Mouse (Mus musculus) Patski (cell line): Measurements from ENCODE around the gene Tmem145. TPM values are rescaled to one million over a fixed set of nuclear protein-coding genes. Genes with fewer than 3 reads are reported as not detected.
A peak's percentile ranks its signal among the peaks of the same experiment; 100 is the strongest.

ENCODE experiments used
- ATAC-seq: fragments of 100-300 bp; one replicate; pipeline ENCODE4 v1.8.0; 2021
- CTCF ChIA-PET: fragments of 350-600 bp; sonication (Branson Sonifier 250); formaldehyde crosslinking; loops from one replicate; lab custom pipeline; 2022; ENCODE audit warnings: inconsistent platforms; lab: Charles Lee
- POLR2A ChIA-PET: fragments of 350-600 bp; sonication (Branson Sonifier 250); formaldehyde crosslinking; loops from one replicate; lab custom pipeline; 2022; ENCODE audit warnings: antibody characterized with exemption, inconsistent platforms; lab: Charles Lee
- DNase-seq: peaks from one replicate; pipeline ENCODE4 v3.0.0-alpha.2; 2011; ENCODE audit warnings: low read depth, low spot score
- H3K27me3 ChIP-seq: fragments of 371-371 bp; one replicate; pipeline ENCODE4 v1.5.1; 2021
- CTCF ChIP-seq: fragments of 100-300 bp; IDR thresholded peaks from one replicate; pipeline ENCODE4 v1.5.1; 2021
- in situ Hi-C: fragments of 300-500 bp; cut with MboI; formaldehyde crosslinking; loops from 3 replicates; pipeline ENCODE4 v1.11.1; 2018; ENCODE audit warnings: low pct_unique_long_range_greater_than_20kb, mixed read lengths
- polyA plus RNA-seq: library from polyadenylated mRNA; unstranded; gene quantifications from one replicate; pipeline ENCODE4 v1.2.3, GENCODE M21; 2021

The Tmem145 gene
- polyA plus RNA-seq, 1 experiment from 2014 or later = 1.7 TPM

- no peak for TF ChIP-seq CTCF
- ATAC-seq (peak; percentile 59), DNase-seq (no peak)
- H3K27me3 ChIP-seq = no peaks in the 10 kb centered on the region
- POLR2A ChIA-PET = no interaction called here
- in situ Hi-C loops = no loop called here
- CTCF ChIA-PET = no interaction called here
Measured at GRCm38 (mm10) chr7:25281734-25282601, 23.9 kb upstream of the Tmem145 start.

DNA sequence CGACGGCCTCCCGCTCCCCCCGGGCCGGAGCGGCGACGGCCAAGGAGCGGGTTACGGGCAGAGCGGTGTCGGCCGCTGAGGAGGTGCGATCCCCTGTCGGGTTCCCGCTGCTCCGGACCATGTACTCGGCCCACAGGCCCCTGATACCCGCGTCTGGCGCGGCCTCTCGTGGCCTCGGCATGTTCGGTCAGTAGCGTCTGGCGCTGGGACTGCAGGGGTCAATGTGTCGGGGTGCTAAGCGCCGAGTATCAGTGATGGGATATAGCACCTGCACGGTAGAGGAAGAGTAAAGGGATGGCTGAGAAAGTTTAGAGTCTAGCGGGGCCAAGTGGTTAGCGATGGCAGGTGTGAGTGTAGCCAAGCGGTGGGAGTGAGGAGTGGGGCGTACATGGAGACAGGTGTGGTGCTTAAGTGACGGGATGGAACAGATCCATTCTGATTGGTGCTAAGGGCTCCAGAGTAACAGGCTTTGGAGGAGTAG lies 23.1 kb upstream of the Tmem145 start:
- in situ Hi-C loops = no loop called here
- ATAC-seq (no peak), DNase-seq (no peak)
- POLR2A ChIA-PET = interaction anchor here (0.9 to 2.6 kb wide), 2 partner anchors 10 to 15 kb away, joined by 3 to 10 read pairs; partner anchors contain the start of gene Pafah1b3
- H3K27me3 ChIP-seq = no peaks in the 10 kb centered on the region
- CTCF ChIA-PET = no interaction called here
- TF ChIP-seq CTCF = no peak

DNA sequence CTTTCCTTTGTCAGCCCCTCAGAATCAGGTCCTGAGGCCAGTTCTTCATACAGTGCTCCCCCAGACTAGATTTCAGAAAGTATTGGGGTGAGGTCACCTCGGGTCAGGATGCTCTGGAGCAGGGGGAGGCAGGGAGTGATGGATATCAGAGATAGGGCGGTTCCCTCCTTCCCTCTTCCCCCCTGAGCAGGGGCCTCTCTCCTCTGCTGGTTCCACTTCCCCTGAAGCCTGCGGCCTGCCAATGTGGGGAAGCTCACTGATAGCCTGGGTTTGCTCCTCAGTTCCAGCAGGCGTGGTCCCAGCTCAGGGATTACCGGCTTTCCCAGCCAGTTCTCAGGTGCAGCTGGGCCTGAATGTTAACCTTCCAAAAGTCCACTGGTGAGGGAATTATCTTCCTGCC lies 22.3 kb upstream of the Tmem145 start:
- H3K27me3 ChIP-seq = no peaks in the 10 kb centered on the region
- DNase-seq = no peak
- in situ Hi-C loops = no loop called here
- no peak for TF ChIP-seq CTCF
- ChIA-PET CTCF (interaction anchor here (1.2 to 1.5 kb wide), 2 partner anchors 9 to 14 kb away, joined by 3 to 4 read pairs; partner anchors contain the start of gene Pafah1b3), POLR2A (interaction anchor here (0.6 to 2.6 kb wide), 4 partner anchors 9 to 47 kb away, joined by 3 to 10 read pairs (median 4); partner anchors contain the start of gene Pafah1b3)
- ATAC-seq = no peak

DNA sequence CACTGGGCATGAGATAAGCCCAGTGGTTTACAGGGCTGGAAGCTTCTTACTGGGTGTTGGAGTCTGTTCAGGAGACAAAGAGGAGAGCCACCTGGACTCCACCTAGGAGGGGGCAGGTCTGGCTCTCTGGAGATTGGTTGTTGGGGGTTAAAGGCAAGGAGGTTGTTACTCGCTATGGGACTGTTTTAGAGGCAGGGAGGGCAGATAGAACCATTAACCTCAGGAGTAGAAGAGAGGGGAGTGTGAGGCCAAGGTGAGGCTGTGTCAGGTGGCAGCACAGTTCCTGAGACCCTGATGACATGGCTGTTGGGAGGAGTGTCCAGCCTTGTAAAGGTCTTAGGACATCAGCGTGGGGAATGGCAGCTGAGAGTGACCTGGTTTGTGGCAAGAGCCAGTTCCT lies 21.7 kb upstream of the Tmem145 start:
- ATAC-seq = no peak
- in situ Hi-C loops = no loop called here
- no peak for TF ChIP-seq CTCF
- POLR2A ChIA-PET = interaction anchor here (0.6 to 2.6 kb wide), 3 partner anchors 8 to 47 kb away, joined by 3 to 10 read pairs (median 6); no protein-coding TSS in a partner anchor
- H3K27me3 ChIP-seq = no peaks in the 10 kb centered on the region
- DNase-seq = no peak
- CTCF ChIA-PET = interaction anchor here (1.2 to 1.5 kb wide), 2 partner anchors 8 to 14 kb away, joined by 3 to 4 read pairs; partner anchors contain the start of gene Pafah1b3

DNA sequence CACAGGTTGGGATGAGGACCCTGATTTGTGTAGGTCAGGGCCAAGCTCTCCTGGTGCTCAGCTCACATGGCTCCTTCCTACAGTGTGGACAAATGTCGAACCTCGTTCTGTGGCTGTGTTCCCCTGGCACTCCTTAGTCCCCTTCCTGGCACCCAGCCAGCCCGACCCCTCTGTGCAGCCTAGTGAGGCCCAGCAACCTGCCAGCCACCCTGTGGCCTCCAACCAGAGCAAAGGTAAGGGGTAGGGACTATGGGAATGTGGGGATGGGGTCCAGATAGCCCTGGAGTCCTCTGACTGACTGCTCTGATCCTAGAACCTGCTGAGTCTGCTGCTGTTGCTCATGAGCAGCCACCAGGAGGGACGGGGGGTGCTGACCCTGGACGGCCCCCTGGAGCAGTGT lies 21.1 kb upstream of the Tmem145 start:
- ATAC-seq (no peak), DNase-seq (no peak)
- CTCF ChIA-PET = interaction anchor here (1.5 kb wide), 1 partner anchor 13 kb away, joined by 4 read pairs; the partner anchor contains the start of gene Pafah1b3
- no peak for TF ChIP-seq CTCF
- POLR2A ChIA-PET = interaction anchor here (2.6 kb wide), 1 partner anchor 8 kb away, joined by 10 read pairs; no protein-coding TSS in a partner anchor
- H3K27me3 ChIP-seq = no peaks in the 10 kb centered on the region
- in situ Hi-C loops = no loop called here

DNA sequence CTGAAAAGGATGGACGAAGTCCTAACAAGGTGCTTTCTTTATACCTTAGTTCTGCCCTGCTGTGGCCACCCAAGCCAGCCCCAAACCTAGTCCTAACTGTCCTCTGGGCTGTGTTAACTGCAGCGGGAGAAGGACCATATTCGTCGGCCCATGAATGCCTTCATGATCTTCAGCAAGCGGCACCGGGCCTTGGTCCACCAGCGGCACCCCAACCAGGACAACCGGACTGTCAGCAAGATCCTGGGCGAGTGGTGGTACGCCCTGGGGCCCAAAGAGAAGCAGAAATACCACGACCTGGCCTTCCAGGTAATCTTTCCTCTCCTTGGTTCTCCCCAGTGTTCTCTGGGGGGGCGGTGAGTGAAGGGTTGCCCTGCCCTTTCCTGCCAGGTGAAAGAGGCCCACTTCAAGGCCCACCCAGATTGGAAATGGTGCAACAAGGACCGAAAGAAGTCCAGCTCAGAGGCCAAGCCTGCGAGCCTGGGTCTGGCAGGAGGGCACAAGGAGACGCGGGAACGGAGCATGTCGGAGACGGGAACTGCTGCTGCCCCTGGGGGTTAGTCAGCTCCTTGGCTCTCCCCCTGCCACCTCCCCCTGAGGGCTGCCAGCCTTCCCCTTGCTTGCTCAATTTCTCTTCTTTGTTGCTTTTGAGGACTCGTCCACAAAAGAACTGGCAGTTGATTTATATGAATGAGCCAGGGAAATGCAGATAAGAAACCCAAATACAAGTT lies 20.2 kb upstream of the Tmem145 start:
- no peak for TF ChIP-seq CTCF
- DNase-seq (no peak), ATAC-seq (no peak)
- CTCF ChIA-PET = no interaction called here
- POLR2A ChIA-PET = no interaction called here
- in situ Hi-C loops = no loop called here
- H3K27me3 ChIP-seq = no peaks in the 10 kb centered on the region

GRCm38 (mm10) chr7:25286989-25287388 lies 18.9 kb upstream of the Tmem145 start:
- no peak for TF ChIP-seq CTCF
- CTCF ChIA-PET = interaction anchor here (1.6 kb wide), 1 partner anchor 24 kb away, joined by 3 read pairs; no protein-coding TSS in a partner anchor
- POLR2A ChIA-PET = interaction anchor here (1.0 kb wide), 1 partner anchor 11 kb away, joined by 3 read pairs; the partner anchor contains the start of gene Pafah1b3
- in situ Hi-C loops = no loop called here
- DNase-seq (no peak), ATAC-seq (no peak)
- no peaks in the 10 kb centered on the region for H3K27me3 ChIP-seq

DNA sequence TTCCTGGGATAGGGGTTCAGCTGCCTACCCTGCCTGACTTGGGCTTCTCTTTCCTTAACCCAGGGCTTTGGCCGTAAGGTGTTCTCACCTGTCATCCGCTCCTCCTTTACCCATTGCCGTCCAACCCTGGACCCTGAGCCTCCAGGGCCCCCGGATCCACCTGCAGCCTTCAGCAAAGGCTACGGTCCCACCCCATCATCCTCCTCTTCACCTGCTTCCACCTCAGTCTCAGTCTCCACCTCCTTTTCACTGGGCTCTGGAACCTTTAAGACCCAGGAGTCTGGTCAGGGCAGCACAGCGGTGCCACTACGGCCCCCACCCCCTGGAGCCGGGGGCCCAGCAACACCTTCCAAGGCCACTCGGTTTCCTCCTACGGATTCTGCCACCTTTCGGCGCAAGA lies 17.9 kb upstream of the Tmem145 start:
- no peaks in the 10 kb centered on the region for H3K27me3 ChIP-seq
- ChIA-PET POLR2A (no interaction called here), CTCF (interaction anchor here (1.6 kb wide), 1 partner anchor 23 kb away, joined by 3 read pairs; no protein-coding TSS in a partner anchor)
- TF ChIP-seq CTCF = no peak
- in situ Hi-C loops = no loop called here
- ATAC-seq (no peak), DNase-seq (no peak)

GRCm38 (mm10) chr7:25288721-25289120 lies 17.2 kb upstream of the Tmem145 start:
- no peaks in the 10 kb centered on the region for H3K27me3 ChIP-seq
- in situ Hi-C loops = no loop called here
- TF ChIP-seq CTCF = no peak
- ATAC-seq (no peak), DNase-seq (no peak)
- ChIA-PET POLR2A (no interaction called here), CTCF (no interaction called here)

- in situ Hi-C loops = no loop called here
- TF ChIP-seq CTCF = no peak
- DNase-seq (no peak), ATAC-seq (no peak)
- ChIA-PET POLR2A (no interaction called here), CTCF (interaction anchor here (3.5 kb wide), 1 partner anchor 27 kb away, joined by 15 read pairs; the partner anchor contains the start of gene Megf8)
- H3K27me3 ChIP-seq = no peaks in the 10 kb centered on the region
Measured at GRCm38 (mm10) chr7:25289925-25290324, 16.0 kb upstream of the Tmem145 start.
